Mouse (Mus musculus): ENCODE results near the gene Sparc.
"Not testable (repeated sequence)": the region's sequence is repeated elsewhere in the genome, so short reads cannot be mapped to it uniquely, and the experiment has no call there.

The Sparc gene

GRCm38 (mm10) chr11:55438031-55438430 lies 15.0 kb upstream of the Sparc start:
- peak; percentile 82 for DNase-seq (ENCODE audit: low read depth, low spot score)

DNA sequence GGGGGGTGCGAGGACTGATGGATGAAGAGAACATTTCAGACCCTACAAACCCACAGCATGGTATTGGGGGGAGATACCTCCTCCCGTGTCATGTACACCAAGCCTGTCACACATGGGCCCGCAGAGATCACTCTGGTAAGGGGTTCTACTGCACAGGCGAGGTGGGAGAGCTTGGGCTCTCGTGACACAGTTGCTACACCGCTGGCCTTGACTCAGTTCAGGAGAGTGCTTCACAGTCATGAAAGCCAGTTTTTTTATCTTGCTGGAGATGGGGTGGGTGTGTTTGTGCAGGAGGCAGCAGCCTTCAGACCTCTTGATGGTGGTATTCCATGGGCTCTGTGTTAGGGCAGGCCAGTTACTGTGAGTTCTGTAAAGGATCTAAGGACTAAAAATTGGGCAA lies 13.1 kb upstream of the Sparc start:
- no peak for DNase-seq (ENCODE audit: low read depth, low spot score)

- DNase-seq (ENCODE audit: low read depth, low spot score) = peak; percentile 45
Observed at GRCm38 (mm10) chr11:55432981-55433380, 10.0 kb upstream of the Sparc start.

- DNase-seq (ENCODE audit: low read depth, low spot score) = no peak
Observed at GRCm38 (mm10) chr11:55429973-55430372, 7.0 kb upstream of the Sparc start.

- DNase-seq (ENCODE audit: low read depth, low spot score) = peak; percentile 77
Observed at GRCm38 (mm10) chr11:55428186-55429012, 5.4 kb upstream of the Sparc start.

GRCm38 (mm10) chr11:55424746-55425360 lies 1.9 kb upstream of the Sparc start:
- no peak for DNase-seq (ENCODE audit: low read depth, low spot score)

GRCm38 (mm10) chr11:55423756-55424155 lies 773 bp upstream of the Sparc start:
- peak; percentile 87 for DNase-seq (ENCODE audit: low read depth, low spot score)

DNA sequence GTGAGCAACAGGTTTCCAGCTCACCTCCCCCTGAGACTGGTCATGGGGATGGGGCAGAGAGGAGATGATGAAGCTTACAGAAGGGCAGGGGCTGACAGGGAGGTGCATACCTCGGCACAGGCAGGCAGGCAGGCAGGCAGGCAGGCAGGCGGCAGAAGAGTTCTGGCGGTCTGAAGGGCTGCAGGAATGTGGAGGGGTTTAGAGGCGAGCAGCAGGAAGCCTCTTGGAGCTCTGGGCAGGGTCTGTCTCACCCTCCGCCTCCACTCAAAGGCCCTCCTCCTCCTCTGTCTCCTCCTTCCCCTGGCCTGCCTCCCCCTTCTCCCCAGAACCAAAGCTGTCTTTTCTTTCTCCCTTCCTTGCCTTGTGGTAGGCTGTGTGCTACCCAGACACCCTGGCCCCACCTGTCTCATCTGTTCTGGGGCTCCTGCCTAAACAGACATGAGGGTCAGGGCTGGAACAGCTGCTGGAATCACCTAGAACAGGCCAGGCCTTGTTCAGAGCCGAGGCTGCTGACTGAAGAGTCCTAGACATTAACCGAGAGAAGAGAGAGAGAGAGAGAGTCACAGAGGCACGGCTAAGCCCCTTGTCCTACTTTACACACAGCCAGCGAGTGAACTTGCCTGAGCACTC lies 3.2 kb downstream of the Sparc start:
- DNase-seq (ENCODE audit: low read depth, low spot score) = peak; percentile 50

- peak; percentile 87 for DNase-seq (ENCODE audit: low read depth, low spot score)
Observed at GRCm38 (mm10) chr11:55419296-55419677, 3.7 kb downstream of the Sparc start.

GRCm38 (mm10) chr11:55418704-55419061 lies 4.3 kb downstream of the Sparc start:
- no peak for DNase-seq (ENCODE audit: low read depth, low spot score)

GRCm38 (mm10) chr11:55417898-55418703 lies 4.9 kb downstream of the Sparc start:
- DNase-seq (ENCODE audit: low read depth, low spot score) = peak; percentile 43

DNA sequence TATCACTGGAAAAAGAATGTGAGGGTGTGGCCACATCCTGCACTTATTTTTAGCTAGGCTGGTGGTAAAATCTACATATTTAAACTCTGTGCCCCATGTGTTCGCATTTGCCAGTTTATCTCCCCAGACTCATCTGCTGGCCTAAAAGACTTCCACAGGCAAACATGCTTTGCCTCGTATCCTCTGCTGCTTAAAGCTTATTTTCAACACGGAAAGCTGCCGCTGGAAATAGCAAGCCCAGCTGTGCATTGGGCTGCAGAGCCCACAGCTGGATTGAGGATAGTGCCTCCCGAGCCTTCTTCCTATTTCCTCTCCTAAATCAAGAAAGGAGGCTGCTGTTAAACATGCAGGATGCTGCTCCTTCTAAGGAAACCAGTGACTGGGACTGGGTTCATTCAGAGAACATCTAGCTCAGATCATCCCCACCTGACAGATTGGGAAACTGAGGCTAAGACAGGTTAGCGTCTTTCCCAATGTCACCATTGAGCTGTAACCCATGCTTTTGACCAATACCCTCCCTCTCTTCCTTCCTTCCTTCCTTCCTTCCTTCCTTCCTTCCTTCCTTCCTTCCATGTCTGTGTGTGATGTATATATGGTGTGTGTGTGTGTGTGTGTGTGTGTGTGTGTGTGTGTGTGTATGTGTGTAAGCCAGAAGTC lies 6.2 kb downstream of the Sparc start:
- DNase-seq (ENCODE audit: low read depth, low spot score) = no peak

DNA sequence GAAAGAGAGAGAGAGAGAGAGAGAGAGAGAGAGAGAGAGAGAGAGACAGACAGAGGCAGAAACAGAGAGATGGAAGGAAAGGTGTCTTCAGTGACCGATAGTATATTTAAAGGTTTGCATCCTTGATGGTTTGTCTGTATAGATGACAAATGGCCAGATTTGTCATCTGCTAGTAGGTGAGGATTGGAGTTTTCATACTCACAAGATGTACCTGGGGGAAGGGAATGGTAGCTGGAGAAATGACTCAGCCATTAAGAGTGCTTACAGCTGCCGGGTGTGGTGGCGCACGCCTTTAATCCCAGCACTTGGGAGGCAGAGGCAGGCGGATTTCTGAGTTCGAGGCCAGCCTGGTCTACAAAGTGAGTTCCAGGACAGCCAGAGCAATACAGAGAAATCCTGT lies 7.3 kb downstream of the Sparc start:
- DNase-seq (ENCODE audit: low read depth, low spot score) = not testable (repeated sequence)

DNA sequence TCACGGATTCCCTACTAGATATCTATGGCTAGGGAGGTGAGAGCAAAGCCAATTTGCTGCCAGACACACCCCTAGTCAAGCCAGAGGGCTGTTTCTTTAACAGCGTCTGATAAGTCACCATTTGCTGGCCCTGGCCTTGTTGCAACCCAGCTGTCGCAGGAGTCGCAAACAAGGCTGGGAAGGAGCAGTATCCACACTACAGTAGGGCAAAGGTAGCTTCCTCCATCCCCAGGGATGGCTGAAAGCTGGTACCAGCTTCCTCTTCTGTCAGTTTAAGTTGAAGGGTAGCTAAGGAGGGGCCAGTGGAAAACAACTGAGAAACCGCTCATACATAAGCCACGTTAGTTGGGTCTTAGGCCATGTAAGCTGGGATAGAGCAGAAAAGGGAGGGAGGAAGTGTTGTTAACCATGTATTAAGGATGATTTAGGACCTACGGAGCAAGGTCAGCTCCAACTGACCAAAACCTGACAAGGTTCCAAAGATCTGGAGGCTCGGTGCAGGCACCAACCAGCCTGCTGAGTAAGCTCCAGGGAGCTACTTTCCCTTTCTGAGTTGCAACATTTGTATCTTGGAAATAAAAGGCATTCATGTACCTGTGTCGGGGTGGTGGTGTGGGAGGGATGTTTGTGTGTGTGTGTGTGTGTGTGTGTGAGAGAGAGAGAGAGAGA lies 7.8 kb downstream of the Sparc start:
- DNase-seq (ENCODE audit: low read depth, low spot score) = no peak

DNA sequence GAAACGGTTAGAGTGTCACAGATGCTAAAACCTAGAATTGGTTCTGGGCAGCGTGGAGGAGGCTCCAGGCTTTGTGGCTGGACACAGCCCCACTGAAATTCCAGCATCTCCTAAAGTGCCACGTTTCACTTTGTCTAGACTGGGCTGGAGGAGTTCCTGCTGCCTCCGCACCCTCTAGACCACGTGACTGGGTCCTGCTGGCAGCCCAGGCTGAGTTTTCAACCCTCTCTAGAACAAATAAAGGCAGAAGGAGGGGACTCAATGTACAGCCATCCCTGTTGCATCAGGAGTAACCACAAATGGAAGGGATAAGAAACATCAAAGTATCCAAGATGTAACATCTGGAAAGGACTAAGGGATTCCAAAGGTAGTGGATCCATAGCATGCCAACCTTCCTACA lies 8.7 kb downstream of the Sparc start:
- no peak for DNase-seq (ENCODE audit: low read depth, low spot score)

DNA sequence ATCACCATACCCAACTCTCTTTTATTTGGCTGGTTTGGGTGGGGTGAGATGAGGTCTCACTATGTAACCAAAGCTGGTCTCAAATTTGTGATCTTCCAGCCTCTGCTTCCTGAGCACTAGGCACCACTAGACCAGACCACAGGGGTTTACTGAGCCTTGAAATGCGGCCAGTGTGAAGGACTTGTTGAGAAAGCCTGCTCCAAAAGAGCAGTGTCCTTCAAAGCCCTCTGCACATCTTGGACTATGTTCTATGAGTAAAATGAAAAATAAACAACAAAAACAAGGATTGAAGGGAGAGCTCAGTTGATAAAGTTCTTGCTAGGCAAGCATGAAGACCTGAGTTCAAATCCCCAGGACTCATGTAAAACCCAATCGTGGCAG lies 9.6 kb downstream of the Sparc start:
- no peak for DNase-seq (ENCODE audit: low read depth, low spot score)

- DNase-seq (ENCODE audit: low read depth, low spot score) = no peak
Observed at GRCm38 (mm10) chr11:55412680-55413415, 10.1 kb downstream of the Sparc start.

GRCm38 (mm10) chr11:55412034-55412433 lies 10.9 kb downstream of the Sparc start:
- DNase-seq (ENCODE audit: low read depth, low spot score) = no peak

DNA sequence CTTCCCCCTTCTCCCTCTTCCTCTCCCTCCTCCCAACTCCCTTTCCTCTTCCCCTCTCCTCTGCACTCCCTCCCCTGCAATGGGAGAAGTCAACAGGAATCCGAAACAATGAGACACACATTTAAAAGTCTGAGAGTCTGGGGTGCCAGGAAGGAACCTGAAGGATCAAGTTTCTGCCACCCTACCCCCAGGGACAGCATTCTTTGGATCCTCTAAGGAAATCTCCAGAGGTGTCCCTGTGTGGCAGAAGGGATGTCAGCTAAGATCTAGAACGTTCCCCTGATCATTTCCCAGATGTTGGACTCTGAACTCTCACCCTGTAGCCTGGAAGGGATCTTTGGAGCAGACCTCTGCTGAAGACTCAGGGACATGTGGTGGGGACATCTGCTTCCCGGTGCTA lies 12.5 kb downstream of the Sparc start:
- no peak for DNase-seq (ENCODE audit: low read depth, low spot score)

- DNase-seq (ENCODE audit: low read depth, low spot score) = no peak
Observed at GRCm38 (mm10) chr11:55410005-55410404, 13.0 kb downstream of the Sparc start.

Data from brain, adult 2 months (tissue).